Mouse (Mus musculus) C2C12 (cell line): ENCODE results near the gene Taar2.

Experiments used
- CEBPB ChIP-seq: IDR thresholded peaks from one replicate; pipeline ENCODE4 v1.6.1; 2011; ENCODE audit warnings: low read depth, mild to moderate bottlenecking, control low read depth, moderate library complexity
- CTCF ChIP-seq: IDR thresholded peaks from one replicate; pipeline ENCODE4 v1.5.1; 2011; ENCODE audit not compliant: control insufficient read depth, insufficient read depth, insufficient read length
- USF1 ChIP-seq: IDR thresholded peaks from one replicate; pipeline ENCODE4 v1.6.1; 2011; ENCODE audit warnings: low read depth, mild to moderate bottlenecking, control low read depth, moderate library complexity

DNA sequence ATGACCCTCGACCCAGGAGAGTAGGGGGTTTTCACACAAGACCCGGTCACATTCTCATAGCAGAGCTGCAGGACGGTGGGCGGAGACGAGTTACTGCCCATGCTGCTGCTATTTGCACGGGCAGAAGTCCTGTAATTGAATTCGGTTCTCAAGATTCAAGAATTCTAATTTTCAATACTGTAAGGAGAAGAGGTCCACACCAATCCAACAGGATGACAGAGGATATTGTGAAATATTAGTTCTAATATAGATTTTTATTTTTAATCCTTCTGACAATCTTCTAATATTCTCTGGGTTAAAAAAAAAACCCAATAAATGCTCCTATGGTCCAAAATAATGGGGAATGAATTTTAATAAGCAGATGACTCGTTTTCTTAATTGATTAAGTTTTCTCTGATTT lies 47.2 kb downstream of the Taar2 start, which contains the start of gene Taar6:
- no peak for TF ChIP-seq USF1
- TF ChIP-seq CTCF: no peak
- no peak for TF ChIP-seq CEBPB
